Mouse (Mus musculus) neural tube, embryonic 11.5 days (tissue): ENCODE data around the gene Ano6. TPM values are rescaled to one million over a fixed set of nuclear protein-coding genes. Genes with fewer than 3 reads are reported as not detected.

Experiments used
- ATAC-seq: fragments of 200-750 bp; cut with Nextera tagmentation; 2 replicates; pipeline ENCODE4 v1.8.0; 2017; ENCODE audit warnings: moderate number of reproducible peaks, mild to moderate bottlenecking, moderate TSS enrichment, moderate library complexity; ENCODE audit not compliant: insufficient read depth, low FRiP score, low TSS enrichment
- DNase-seq: peaks from one replicate; pipeline ENCODE4 v3.0.0-alpha.2; 2015; ENCODE audit warnings: low spot score
- H3K27ac ChIP-seq: fragments of 300-500 bp; sonication (generic); 2 replicates; pipeline ENCODE4 v1.5.1; 2014; ENCODE audit warnings: low read depth, mild to moderate bottlenecking, low read length
- H3K27me3 ChIP-seq: fragments of 300-500 bp; sonication (generic); 2 replicates; pipeline ENCODE4 v1.6.1; 2014; ENCODE audit warnings: mild to moderate bottlenecking, low read length, mixed read lengths; ENCODE audit not compliant: control insufficient read depth, insufficient read depth
- H3K36me3 ChIP-seq: fragments of 300-500 bp; sonication (generic); 2 replicates; pipeline ENCODE4 v1.6.1; 2014; ENCODE audit warnings: mild to moderate bottlenecking, low read length, moderate library complexity, mixed read lengths; ENCODE audit not compliant: control insufficient read depth, insufficient read depth
- H3K4me1 ChIP-seq: fragments of 300-500 bp; sonication (generic); 2 replicates; pipeline ENCODE4 v1.6.1; 2014; ENCODE audit warnings: low read length, mixed read lengths; ENCODE audit not compliant: control insufficient read depth, insufficient read depth
- H3K4me2 ChIP-seq: fragments of 300-500 bp; sonication (generic); 2 replicates; pipeline ENCODE4 v1.6.1; 2014; ENCODE audit warnings: low read depth, mild to moderate bottlenecking, moderate library complexity
- H3K4me3 ChIP-seq: fragments of 300-500 bp; sonication (generic); 2 replicates; pipeline ENCODE4 v1.5.1; 2014; ENCODE audit warnings: low read depth, low read length
- H3K9ac ChIP-seq: fragments of 300-500 bp; sonication (generic); 2 replicates; pipeline ENCODE4 v1.6.1; 2014; ENCODE audit warnings: mild to moderate bottlenecking, low read length
- H3K9me3 ChIP-seq: fragments of 300-500 bp; sonication (generic); 2 replicates; pipeline ENCODE4 v1.6.1; 2016; ENCODE audit warnings: low read length; ENCODE audit not compliant: control insufficient read depth
- WGBS: fragments of 180-500 bp; shearing (Covaris S2); extraction: QIAGEN DNeasy Blood & Tissue Kit; methylation state at CpG from one replicate; pipeline ENCODE4 v1.1.7; 2014; 5-methylcytosine and 5-hydroxymethylcytosine counted together
- polyA plus RNA-seq: library from polyadenylated mRNA; unstranded; fragments of >200 nt; fragmentation: Nextera tagmentation; extraction: Ambion mirVana; gene quantifications from 2 replicates; pipeline ENCODE4 v1.2.1, GENCODE M21; 2014

Ano6 gene
- polyA plus RNA-seq, 1 experiment from 2014 or later = 40.1 TPM

GRCm38 (mm10) chr15:95848493-95849064, 57.9 kb downstream of the Ano6 start:
- H3K4me2 ChIP-seq = no peak overlapping the region
- H3K27me3 ChIP-seq = no peaks in the 10 kb centered on the region
- H3K4me1 ChIP-seq = no peaks in the 10 kb centered on the region
- ATAC-seq (no peak), DNase-seq (no peak)
- H3K9me3 ChIP-seq = no peaks in the 10 kb centered on the region
- WGBS = 76% methylated on average over 6 of the region's 6 CpGs
- no peak overlapping the region for H3K27ac ChIP-seq
- H3K4me3 ChIP-seq = no peak overlapping the region
- no peak overlapping the region for H3K9ac ChIP-seq
- no peaks in the 10 kb centered on the region for H3K36me3 ChIP-seq

GRCm38 (mm10) chr15:95849513-95850411, 59.1 kb downstream of the Ano6 start:
- 64% methylated on average over 18 of the region's 18 CpGs for WGBS
- no peak overlapping the region for H3K9ac ChIP-seq
- no peaks in the 10 kb centered on the region for H3K27me3 ChIP-seq
- ATAC-seq (no peak), DNase-seq (no peak)
- no peak overlapping the region for H3K4me3 ChIP-seq
- H3K4me2 ChIP-seq = no peak overlapping the region
- H3K36me3 ChIP-seq = no peaks in the 10 kb centered on the region
- H3K27ac ChIP-seq = no peak overlapping the region
- H3K9me3 ChIP-seq = no peaks in the 10 kb centered on the region
- no peaks in the 10 kb centered on the region for H3K4me1 ChIP-seq

GRCm38 (mm10) chr15:95850546-95850945, 59.9 kb downstream of the Ano6 start:
- no peak for DNase-seq
- Histone ChIP-seq H3K9me3 (no peaks in the 10 kb centered on the region), H3K9ac (no peak overlapping the region), H3K27me3 (no peaks in the 10 kb centered on the region), H3K4me1 (no peaks in the 10 kb centered on the region), H3K4me3 (no peak overlapping the region), H3K27ac (no peak overlapping the region), H3K36me3 (no peaks in the 10 kb centered on the region), H3K4me2 (no peak overlapping the region)
- WGBS = 97% methylated on average over 5 of the region's 5 CpGs
- ATAC-seq = no peak

- ATAC-seq (no peak), DNase-seq (no peak)
- H3K27me3 ChIP-seq = no peaks in the 10 kb centered on the region
- H3K9me3 ChIP-seq = no peaks in the 10 kb centered on the region
- no peak overlapping the region for H3K4me3 ChIP-seq
- no peak overlapping the region for H3K27ac ChIP-seq
- 87% methylated on average over 13 of the region's 13 CpGs for WGBS
- no peak overlapping the region for H3K9ac ChIP-seq
- H3K4me2 ChIP-seq = no peak overlapping the region
- H3K4me1 ChIP-seq = no peaks in the 10 kb centered on the region
- H3K36me3 ChIP-seq = no peaks in the 10 kb centered on the region
Measured at GRCm38 (mm10) chr15:95855051-95855844, 64.6 kb downstream of the Ano6 start.

- WGBS = 54% methylated on average over 7 of the region's 7 CpGs
- no peak overlapping the region for H3K4me3 ChIP-seq
- no peak for DNase-seq
Measured at GRCm38 (mm10) chr15:95855953-95856352, 65.3 kb downstream of the Ano6 start.

GRCm38 (mm10) chr15:95856684-95857595, 66.3 kb downstream of the Ano6 start:
- Histone ChIP-seq H3K27me3 (no peaks in the 10 kb centered on the region), H3K4me2 (no peak overlapping the region), H3K9ac (no peak overlapping the region)

More at GRCm38 (mm10) chr15:95855953-95856352, 65.3 kb downstream of the Ano6 start:
- Histone ChIP-seq H3K9me3 (no peaks in the 10 kb centered on the region), H3K4me1 (no peaks in the 10 kb centered on the region), H3K9ac (no peak overlapping the region), H3K27me3 (no peaks in the 10 kb centered on the region), H3K27ac (no peak overlapping the region), H3K4me2 (no peak overlapping the region), H3K36me3 (no peaks in the 10 kb centered on the region)
- ATAC-seq = no peak

GRCm38 (mm10) chr15:95858876-95859655, 68.4 kb downstream of the Ano6 start:
- Histone ChIP-seq H3K4me3 (no peak overlapping the region), H3K9me3 (no peaks in the 10 kb centered on the region), H3K27me3 (no peaks in the 10 kb centered on the region), H3K4me1 (no peaks in the 10 kb centered on the region), H3K9ac (no peak overlapping the region), H3K27ac (no peak overlapping the region), H3K4me2 (no peak overlapping the region), H3K36me3 (no peaks in the 10 kb centered on the region)
- WGBS = 83% methylated on average over 9 of the region's 9 CpGs
- DNase-seq (no peak), ATAC-seq (no peak)

More at GRCm38 (mm10) chr15:95856684-95857595, 66.3 kb downstream of the Ano6 start:
- Histone ChIP-seq H3K9me3 (no peaks in the 10 kb centered on the region), H3K4me3 (no peak overlapping the region), H3K36me3 (no peaks in the 10 kb centered on the region), H3K4me1 (no peaks in the 10 kb centered on the region), H3K27ac (no peak overlapping the region)
- DNase-seq = no peak
- WGBS = 80% methylated on average over 8 of the region's 8 CpGs
- ATAC-seq = no peak
